Comparison of ENCODE assay signal across 25 mouse cellular contexts in genomic region chr7:123187246-123187645, GRCm38 (mm10). TPM values are rescaled to one million over a fixed set of nuclear protein-coding genes. Genes with fewer than 3 reads are reported as not detected.
DNase-seq lines count a peak whose midpoint lies in the region; ATAC-seq lines count a peak whose summit lies in the region.
"Had no signal": no experiment of that assay in that cellular context is flagged by ENCODE, and none has a peak within 500 bp of the region (broad histone marks: within the 10 kb centered on the region; RNA-seq: fewer than 3 reads in every experiment).

No protein-coding gene starts in this region.

- no peaks in the 10 kb centered on the region for H3K4me1 ChIP-seq in liver, embryonic 12.5 days
- no peaks in the 10 kb centered on the region for H3K4me1 ChIP-seq in liver, embryonic 11.5 days (replicated peaks; ENCODE audit: control insufficient read depth, insufficient read depth, low read length)
- H3K4me1 ChIP-seq in liver, embryonic 16.5 days (ENCODE audit: control insufficient read depth, low read depth, low read length) = no peaks in the 10 kb centered on the region; the same call in 1 of the 2 replicates
- no peaks in the 10 kb centered on the region for H3K4me1 ChIP-seq in hindbrain, embryonic 13.5 days (replicated peaks)
- H3K4me1 ChIP-seq: embryonic facial prominence, embryonic 12.5 days; embryonic facial prominence, embryonic 15.5 days; heart, embryonic 10.5 days; heart, embryonic 13.5 days; hindbrain, embryonic 10.5 days had no signal

- H3K9me3 ChIP-seq in liver, embryonic 12.5 days (replicated peaks) = no peaks in the 10 kb centered on the region
- H3K9me3 ChIP-seq in liver, embryonic 11.5 days (ENCODE audit: control insufficient read depth, low read length) = no peaks in the 10 kb centered on the region
- no peaks in the 10 kb centered on the region for H3K9me3 ChIP-seq in liver, embryonic 16.5 days (replicated peaks; ENCODE audit: control insufficient read depth, low read length)
- no peaks in the 10 kb centered on the region for H3K9me3 ChIP-seq in hindbrain, embryonic 13.5 days
- H3K9me3 ChIP-seq: embryonic facial prominence, embryonic 12.5 days; embryonic facial prominence, embryonic 15.5 days; heart, embryonic 10.5 days; heart, embryonic 13.5 days; hindbrain, embryonic 10.5 days had no signal

- H3K9ac ChIP-seq in liver, embryonic 12.5 days = no peak overlapping the region
- no peak overlapping the region for H3K9ac ChIP-seq in liver, embryonic 11.5 days (ENCODE audit: low read depth, low read length)
- no peak overlapping the region for H3K9ac ChIP-seq in liver, embryonic 16.5 days (ENCODE audit: low read depth, low read length)
- no peak overlapping the region for H3K9ac ChIP-seq in hindbrain, embryonic 13.5 days
- H3K9ac ChIP-seq: embryonic facial prominence, embryonic 12.5 days; embryonic facial prominence, embryonic 15.5 days; forebrain, postnatal 0 days; heart, embryonic 13.5 days; hindbrain, embryonic 14.5 days had no signal

- peaks cover 99% of the 10 kb centered on the region for H3K36me3 ChIP-seq in liver, embryonic 12.5 days
- peaks cover 73% of the 10 kb centered on the region for H3K36me3 ChIP-seq in liver, embryonic 11.5 days (ENCODE audit: control insufficient read depth, insufficient read depth, low read length)
- H3K36me3 ChIP-seq in liver, embryonic 16.5 days (ENCODE audit: control insufficient read depth, insufficient read depth) = peaks cover 68% of the 10 kb centered on the region
- peaks cover 96% of the 10 kb centered on the region for H3K36me3 ChIP-seq in hindbrain, embryonic 13.5 days

- 0 out of 2 replicates have a peak, but pooled peaks have one; percentile 31 for ATAC-seq in liver, embryonic 12.5 days
- ATAC-seq in liver, embryonic 11.5 days (replicated peaks; ENCODE audit: low FRiP score) = no peak
- ATAC-seq in liver, embryonic 16.5 days (ENCODE audit: low read depth) = peak; percentile 50
- no peak for ATAC-seq in hindbrain, embryonic 13.5 days (ENCODE audit: low FRiP score)
- ATAC-seq: forebrain, embryonic 14.5 days; forebrain, postnatal 0 days; hindbrain, postnatal 0 days had no signal

- intact Hi-C loops in heart, postnatal 10 days (cut with DNase I) = no loop called here

- DNase-seq in heart, adult 11 months = peak; percentile 86
- DNase-seq in heart, postnatal 10 days = no peak
- DNase-seq in liver, embryonic 11.5 days (ENCODE audit: low spot score) = no peak
- DNase-seq in T-cell, adult 2 months (ENCODE audit: low spot score) = no peak
- DNase-seq: adrenal gland, postnatal 10 days; adrenal gland, postnatal 36 days; cerebellum, adult 9-10 months; forebrain, postnatal 0 days; gastrocnemius, adult 2 months; gastrocnemius, postnatal 14 days; heart, adult 2 months had no signal

- H3K27ac ChIP-seq in liver, embryonic 12.5 days = no peak overlapping the region
- H3K27ac ChIP-seq in liver, embryonic 11.5 days (ENCODE audit: low read depth, low read length) = no peak overlapping the region
- no peak overlapping the region for H3K27ac ChIP-seq in liver, embryonic 16.5 days (ENCODE audit: low read length)
- no peak overlapping the region for H3K27ac ChIP-seq in hindbrain, embryonic 13.5 days
- H3K27ac ChIP-seq: embryonic facial prominence, embryonic 12.5 days; embryonic facial prominence, embryonic 15.5 days; gastrocnemius, adult 2 months; heart, adult 2 months; heart, embryonic 10.5 days; heart, embryonic 13.5 days; hindbrain, embryonic 10.5 days; hindbrain, embryonic 14.5 days; hindbrain, postnatal 0 days had no signal

- H3K4me3 ChIP-seq in liver, embryonic 12.5 days = no peak overlapping the region
- H3K4me3 ChIP-seq in liver, embryonic 11.5 days (ENCODE audit: low read depth, low read length) = no peak overlapping the region
- no peak overlapping the region for H3K4me3 ChIP-seq in liver, embryonic 16.5 days (ENCODE audit: low read depth, low read length)
- no peak overlapping the region for H3K4me3 ChIP-seq in hindbrain, embryonic 13.5 days
- H3K4me3 ChIP-seq: embryonic facial prominence, embryonic 12.5 days; embryonic facial prominence, embryonic 15.5 days; gastrocnemius, adult 2 months; heart, adult 2 months; heart, embryonic 10.5 days; heart, embryonic 13.5 days; hindbrain, embryonic 10.5 days had no signal

- H3K4me2 ChIP-seq in liver, embryonic 12.5 days = no peak overlapping the region
- H3K4me2 ChIP-seq in liver, embryonic 11.5 days = no peak overlapping the region
- no peak overlapping the region for H3K4me2 ChIP-seq in liver, embryonic 16.5 days (ENCODE audit: low read depth, low read length)
- no peak overlapping the region for H3K4me2 ChIP-seq in hindbrain, embryonic 13.5 days
- H3K4me2 ChIP-seq: embryonic facial prominence, embryonic 12.5 days; embryonic facial prominence, embryonic 15.5 days; heart, embryonic 13.5 days; hindbrain, embryonic 14.5 days had no signal

- no peaks in the 10 kb centered on the region for H3K27me3 ChIP-seq in liver, embryonic 12.5 days (replicated peaks)
- H3K27me3 ChIP-seq in liver, embryonic 11.5 days (replicated peaks; ENCODE audit: control insufficient read depth, insufficient read depth, low read length) = no peaks in the 10 kb centered on the region
- no peaks in the 10 kb centered on the region for H3K27me3 ChIP-seq in liver, embryonic 16.5 days (ENCODE audit: control insufficient read depth, insufficient read depth, low read depth, low read length)
- no peaks in the 10 kb centered on the region for H3K27me3 ChIP-seq in hindbrain, embryonic 13.5 days
- H3K27me3 ChIP-seq: embryonic facial prominence, embryonic 12.5 days; embryonic facial prominence, embryonic 15.5 days; heart, embryonic 13.5 days had no signal

- WGBS in liver, embryonic 12.5 days (ENCODE audit: insufficient replicate concordance) = 76% methylated on average over 4 of the region's 4 CpGs
- WGBS in liver, embryonic 11.5 days = 76% methylated on average over 4 of the region's 4 CpGs
- 68% methylated on average over 4 of the region's 4 CpGs for WGBS in liver, embryonic 16.5 days (ENCODE audit: insufficient replicate concordance)
- 93% methylated on average over 4 of the region's 4 CpGs for WGBS in hindbrain, embryonic 13.5 days

RNA-seq across cellular contexts. Expression of gene Slc5a11, which starts 27.3 kb away (rescaled TPM):
- total RNA-seq in heart, postnatal 10 days (2021) = not detected
- polyA plus RNA-seq in liver, embryonic 12.5 days (2016; fragmentation: Nextera tagmentation; extraction: Ambion mirVana) = 0.24 and 0.30 TPM in 2 replicates
- polyA plus RNA-seq in liver, embryonic 11.5 days (2014; fragmentation: Nextera tagmentation; extraction: Ambion mirVana) = 0.35 and 1.9 TPM in 2 replicates
- 0.21 and 0.58 TPM in 2 replicates for polyA plus RNA-seq in liver, embryonic 16.5 days (2015; fragmentation: Nextera tagmentation; extraction: Ambion mirVana)
- polyA plus RNA-seq in hindbrain, embryonic 13.5 days (2015; fragmentation: Nextera tagmentation; extraction: Ambion mirVana) = 0.18 and 0.70 TPM in 2 replicates
- total RNA-seq: adrenal gland, adult 18-20 months; adrenal gland, postnatal 10 days; adrenal gland, postnatal 36 days; gastrocnemius, adult 2 months; gastrocnemius, postnatal 14 days; heart, adult 2 months; heart, postnatal 25 days had no signal
- polyA plus RNA-seq: forebrain, embryonic 11.5 days; hindbrain, embryonic 14.5 days had no signal

Comparison
In these comparisons a context has a peak if more than half of its experiments do, and no peak if none do; other contexts are left out.
1. ATAC-seq: peak in liver, embryonic 12.5 days (single experiment) and liver, embryonic 16.5 days (single experiment); none in liver, embryonic 11.5 days (single experiment) and hindbrain, embryonic 13.5 days (single experiment).